Mouse (Mus musculus): ENCODE results near the gene Xylt1.

DNA sequence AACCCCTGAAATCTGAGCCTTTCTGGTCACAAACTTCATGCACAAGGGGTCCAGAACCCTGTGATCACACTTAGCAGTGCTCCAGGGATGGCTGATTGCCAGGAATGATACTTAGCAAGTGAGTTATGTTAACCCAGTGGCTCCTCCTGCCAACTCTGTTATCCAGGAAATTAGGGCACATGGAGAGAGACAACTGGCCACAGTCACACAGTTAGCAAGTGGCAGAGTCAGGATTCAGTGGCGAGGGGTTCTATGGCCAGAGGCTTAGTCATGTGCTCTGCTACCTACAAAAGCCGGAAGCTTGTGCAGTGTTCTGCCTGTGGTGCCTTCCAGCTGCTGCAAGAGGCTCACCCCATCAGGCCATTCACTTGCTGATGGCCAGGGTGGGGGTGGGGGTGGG, 175.0 kb downstream of the Xylt1 start:
- TF ChIP-seq CTCF (IDR thresholded peaks at IDR 0.05; ENCODE audit: borderline replicate concordance, insufficient read depth, low read depth, low read length) (no peak), POLR2A (IDR thresholded peaks at IDR 0.05; ENCODE audit: borderline replicate concordance, insufficient read depth, low read length) (no peak)
